Mouse (Mus musculus) lung, adult 2 months (tissue): ENCODE data around the gene Cox7a2.

Experiments used
- CTCF ChIP-seq: fragments of 200-500 bp; IDR thresholded peaks from 2 replicates; pipeline ENCODE4 v1.5.1; 2011; ENCODE audit warnings: mild to moderate bottlenecking, low read length, control low read depth; ENCODE audit not compliant: insufficient read depth
- POLR2A ChIP-seq: fragments of 200-500 bp; IDR thresholded peaks from 2 replicates; pipeline ENCODE4 v1.6.1; 2011; ENCODE audit warnings: low read depth, mild to moderate bottlenecking, control low read depth, low read length, borderline replicate concordance; ENCODE audit errors: extremely low read depth

GRCm38 (mm10) chr9:79784934-79785793 is 25.5 kb upstream of the Cox7a2 start:
- TF ChIP-seq CTCF (no peak), POLR2A (no peak)
